Mouse (Mus musculus) olfactory bulb, adult 2 months (tissue): Measurements from ENCODE around the gene Rxfp2.
A peak's percentile ranks its signal among the peaks of the same experiment; 100 is the strongest.

Experiments
- CTCF ChIP-seq: fragments of 200-500 bp; IDR thresholded peaks from 2 replicates; pipeline ENCODE4 v1.5.1; 2012; ENCODE audit warnings: low read depth, mild to moderate bottlenecking, low read length, moderate library complexity; ENCODE audit not compliant: insufficient read depth
- POLR2A ChIP-seq: fragments of 200-500 bp; IDR thresholded peaks from 2 replicates; pipeline ENCODE4 v1.6.1; 2012; ENCODE audit warnings: mild to moderate bottlenecking, low read depth, low read length, moderate library complexity; ENCODE audit not compliant: insufficient read depth

- TF ChIP-seq CTCF (0 out of 2 replicates have a peak, but pooled peaks have one; percentile 41), POLR2A (no peak)
Measured at GRCm38 (mm10) chr5:150020851-150021250, 2.4 kb downstream of the Rxfp2 start.
